Mouse (Mus musculus) erythroid progenitor cell, adult 5-6 weeks (primary cell): ENCODE data around the gene Rbm46. TPM values are rescaled to one million over a fixed set of nuclear protein-coding genes. Genes with fewer than 3 reads are reported as not detected.

ENCODE experiments used
- ATAC-seq: replicated peaks from 2 replicates; pipeline ENCODE4 v1.8.0; 2016; ENCODE audit warnings: moderate number of reproducible peaks, mild to moderate bottlenecking, moderate TSS enrichment, inconsistent platforms; ENCODE audit not compliant: poor library complexity, low FRiP score, severe bottlenecking
- total RNA-seq, 2 experiments: library from RNA; stranded (forward) in 1 of 2; stranded (reverse) in 1 of 2; fragments of 150-400 nt in 1 of 2; fragments of 186-747, 209-891 nt in 1 of 2; gene quantifications; 2 replicates each; pipeline versions ENCODE4 v1.2.3 to v1.2.4; 2015 to 2017; ENCODE audit warnings: low replicate concordance in 2 of 2

Gene Rbm46
- not detected in 2 replicates for total RNA-seq (2015; ENCODE audit: low replicate concordance)
- not detected in 2 replicates for total RNA-seq (2017; ENCODE audit: low replicate concordance)

GRCm38 (mm10) chr3:82876372-82876739 lies at the start of gene Rbm46:
TSS of gene Rbm46 (minus strand) at chr3:82876483.
- no peak for ATAC-seq

GRCm38 (mm10) chr3:82915632-82916031 lies 39.3 kb upstream of the Rbm46 start:
- ATAC-seq, result no peak

- ATAC-seq, result no peak
Measured at GRCm38 (mm10) chr3:82908671-82909070, 32.4 kb upstream of the Rbm46 start.

GRCm38 (mm10) chr3:82904211-82904908 lies 28.1 kb upstream of the Rbm46 start:
- ATAC-seq, result no peak

- ATAC-seq, result no peak
Measured at GRCm38 (mm10) chr3:82903613-82904205, 27.4 kb upstream of the Rbm46 start, which contains the start of gene Lrat. TSS of gene Lrat (minus strand) at chr3:82903973.

GRCm38 (mm10) chr3:82902757-82903612 lies 26.7 kb upstream of the Rbm46 start:
- no peak for ATAC-seq

- ATAC-seq, result no peak
Measured at GRCm38 (mm10) chr3:82888842-82889241, 12.6 kb upstream of the Rbm46 start.

- ATAC-seq, result no peak
Measured at GRCm38 (mm10) chr3:82877258-82877657, 975 bp upstream of the Rbm46 start.

GRCm38 (mm10) chr3:82875671-82876371 lies 462 bp downstream of the Rbm46 start:
- no peak for ATAC-seq

- ATAC-seq, result no peak
Measured at GRCm38 (mm10) chr3:82857414-82858077, 18.7 kb downstream of the Rbm46 start.

GRCm38 (mm10) chr3:82825165-82825564 lies 51.1 kb downstream of the Rbm46 start:
- no peak for ATAC-seq

- ATAC-seq, result no peak
Measured at GRCm38 (mm10) chr3:82811851-82812250, 64.4 kb downstream of the Rbm46 start.

GRCm38 (mm10) chr3:82810334-82811120 lies 65.8 kb downstream of the Rbm46 start:
- no peak for ATAC-seq

GRCm38 (mm10) chr3:82809769-82810168 lies 66.5 kb downstream of the Rbm46 start:
- ATAC-seq, result no peak

- ATAC-seq, result no peak
Measured at GRCm38 (mm10) chr3:82808323-82808911, 67.9 kb downstream of the Rbm46 start.

- no peak for ATAC-seq
Measured at GRCm38 (mm10) chr3:82805291-82805690, 71.0 kb downstream of the Rbm46 start.

- no peak for ATAC-seq
Measured at GRCm38 (mm10) chr3:82800470-82800843, 75.8 kb downstream of the Rbm46 start.

GRCm38 (mm10) chr3:82799735-82800469 lies 76.4 kb downstream of the Rbm46 start:
- ATAC-seq, result no peak
